Mouse (Mus musculus) midbrain, embryonic 15.5 days (tissue): ENCODE data around the gene Thra. TPM values are rescaled to one million over a fixed set of nuclear protein-coding genes. Genes with fewer than 3 reads are reported as not detected.

Experiments
- ATAC-seq: fragments of 200-750 bp; cut with Nextera tagmentation; replicated peaks from 2 replicates; pipeline ENCODE4 v1.8.0; 2017; ENCODE audit warnings: moderate TSS enrichment
- H3K27ac ChIP-seq: fragments of 300-500 bp; sonication (generic); 2 replicates; pipeline ENCODE4 v1.5.1; 2015; ENCODE audit warnings: mild to moderate bottlenecking, inconsistent platforms
- H3K27me3 ChIP-seq: fragments of 300-500 bp; sonication (generic); replicated peaks from 2 replicates; pipeline ENCODE4 v1.6.1; 2015; ENCODE audit warnings: inconsistent platforms
- H3K36me3 ChIP-seq: fragments of 300-500 bp; sonication (generic); replicated peaks from 2 replicates; pipeline ENCODE4 v1.6.1; 2015; ENCODE audit warnings: inconsistent platforms
- H3K4me1 ChIP-seq: fragments of 300-500 bp; sonication (generic); 2 replicates; pipeline ENCODE4 v1.6.1; 2015; ENCODE audit warnings: inconsistent platforms
- H3K4me2 ChIP-seq: fragments of 300-500 bp; sonication (generic); 2 replicates; pipeline ENCODE4 v1.6.1; 2015; ENCODE audit warnings: inconsistent platforms, mild to moderate bottlenecking, moderate library complexity
- H3K4me3 ChIP-seq: fragments of 300-500 bp; sonication (generic); 2 replicates; pipeline ENCODE4 v1.5.1; 2015; ENCODE audit warnings: mild to moderate bottlenecking, inconsistent platforms
- H3K9ac ChIP-seq: fragments of 300-500 bp; sonication (generic); 2 replicates; pipeline ENCODE4 v1.6.1; 2015; ENCODE audit warnings: mild to moderate bottlenecking, inconsistent platforms
- H3K9me3 ChIP-seq: fragments of 300-500 bp; sonication (generic); 2 replicates; pipeline ENCODE4 v1.6.1; 2016; ENCODE audit warnings: inconsistent platforms
- WGBS: fragments of 180-500 bp; shearing (Covaris S2); methylation state at CpG from one replicate; pipeline ENCODE4 v1.1.7; 2015; ENCODE audit warnings: mixed read lengths; 5-methylcytosine and 5-hydroxymethylcytosine counted together
- polyA plus RNA-seq: library from polyadenylated mRNA; unstranded; fragments of >200 nt; fragmentation: Nextera tagmentation; extraction: Ambion mirVana; gene quantifications from 2 replicates; pipeline ENCODE4 v1.2.1, GENCODE M21; 2015

Thra gene
- polyA plus RNA-seq, 1 experiment from 2014 or later: 151 TPM

DNA sequence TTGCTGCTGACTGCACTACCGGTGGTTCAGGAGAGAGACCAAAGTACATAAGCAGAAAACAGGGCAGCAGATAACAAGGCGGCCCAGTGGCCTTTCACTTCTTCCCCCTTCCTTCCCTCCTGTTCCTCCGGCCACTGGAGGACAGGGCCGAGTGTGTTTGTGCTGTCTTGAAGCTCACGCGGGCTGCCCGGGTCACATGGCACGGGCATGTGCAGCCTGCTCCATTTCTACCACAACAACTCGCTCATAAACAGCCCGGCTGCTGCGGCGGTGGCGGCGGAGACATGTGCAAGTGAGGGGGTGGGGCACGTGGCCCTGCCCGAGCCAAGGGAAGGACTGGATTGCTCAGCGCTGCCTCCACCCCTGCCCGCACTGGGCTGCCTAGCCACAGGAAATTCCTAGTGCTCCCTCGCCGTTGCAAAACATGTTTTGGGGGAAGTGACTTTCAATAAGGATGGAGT is 42.8 kb downstream of the Thra start:
- WGBS: under 1% methylated on average over 20 of the region's 20 CpGs
- no peaks in the 10 kb centered on the region for H3K27me3 ChIP-seq
- H3K9me3 ChIP-seq: no peaks in the 10 kb centered on the region
- peak overlapping the region; percentile 71 for H3K27ac ChIP-seq
- peaks cover 52% of the 10 kb centered on the region for H3K4me1 ChIP-seq
- no peaks in the 10 kb centered on the region for H3K36me3 ChIP-seq
- ATAC-seq: peak; percentile 25; the same call in 1 of the 2 replicates
- H3K9ac ChIP-seq: peak overlapping the region; percentile 27; the same call in 1 of the 2 replicates
- peak overlapping the region; percentile 14; the same call in 1 of the 2 replicates for H3K4me3 ChIP-seq
- H3K4me2 ChIP-seq: peak overlapping the region; percentile 44

DNA sequence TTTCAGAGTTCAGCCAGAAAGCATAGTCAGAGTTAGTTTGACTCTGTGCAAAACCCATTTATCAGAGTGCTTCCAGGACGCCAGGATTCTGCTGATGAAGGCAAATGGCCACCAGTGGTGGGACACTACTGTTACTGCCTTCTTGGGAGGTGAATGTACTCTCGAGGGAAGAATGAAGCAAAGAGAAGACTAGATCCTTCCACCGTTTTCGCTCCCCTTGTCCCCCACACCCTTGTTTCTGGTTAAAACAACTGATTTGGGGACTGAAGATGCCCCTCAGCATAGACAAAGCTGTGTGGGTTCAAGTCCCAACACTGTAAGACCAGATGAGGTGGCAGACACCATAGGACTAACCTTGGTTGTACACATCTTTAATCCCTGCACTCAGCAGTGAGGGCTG is 43.7 kb downstream of the Thra start:
- Histone ChIP-seq H3K36me3 (no peaks in the 10 kb centered on the region), H3K27ac (no peak overlapping the region), H3K4me1 (peaks cover 58% of the 10 kb centered on the region), H3K27me3 (no peaks in the 10 kb centered on the region), H3K9ac (no peak overlapping the region), H3K9me3 (no peaks in the 10 kb centered on the region), H3K4me2 (no peak overlapping the region), H3K4me3 (no peak overlapping the region)
- ATAC-seq: no peak
- WGBS: 71% methylated on average over 4 of the region's 4 CpGs

DNA sequence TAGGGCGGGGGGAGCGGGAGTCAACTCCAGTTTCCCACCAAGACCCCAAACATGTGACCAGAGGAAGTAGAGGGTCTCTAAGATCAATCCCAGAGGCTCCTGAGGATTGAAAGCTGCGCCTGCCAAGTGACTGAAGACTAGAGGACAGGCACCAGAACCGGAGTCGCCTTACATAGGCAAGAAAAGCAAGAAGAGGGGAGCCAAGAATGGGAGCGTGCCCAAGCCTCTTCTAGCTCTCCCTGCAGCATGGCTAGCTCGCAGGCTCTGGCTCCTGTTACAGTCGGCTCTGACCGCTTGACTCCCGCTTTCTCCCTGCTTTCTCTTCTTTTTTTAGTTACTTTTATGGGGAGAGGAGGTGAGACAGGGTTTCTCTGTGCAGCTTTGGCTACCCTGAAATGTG is 44.8 kb downstream of the Thra start:
- ATAC-seq: no peak
- H3K9ac ChIP-seq: no peak overlapping the region
- peaks cover 66% of the 10 kb centered on the region for H3K4me1 ChIP-seq

DNA sequence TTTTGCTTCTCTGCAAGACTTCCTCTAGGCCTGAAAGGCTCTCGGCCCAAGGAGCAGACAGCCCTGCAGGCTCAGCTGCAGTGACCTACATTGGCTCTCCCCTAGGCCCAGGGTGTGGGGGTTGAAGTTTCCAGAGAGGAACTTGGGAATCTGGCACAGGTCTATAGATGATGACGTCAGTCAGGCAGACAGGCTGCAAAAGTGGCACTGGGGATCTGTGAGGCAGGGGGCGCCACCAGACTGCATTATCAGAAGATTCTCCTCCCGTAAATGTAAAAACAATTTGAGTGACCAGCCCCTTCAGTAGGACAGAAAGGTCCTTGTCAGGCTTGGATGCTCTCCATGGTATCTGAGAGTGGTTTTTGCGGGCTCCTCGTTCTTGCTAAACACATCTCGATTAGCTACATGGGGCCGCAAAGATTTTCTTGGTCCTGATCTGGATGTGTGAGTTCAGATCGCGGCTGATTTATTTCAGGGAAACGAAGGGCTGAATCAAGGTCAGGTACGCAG is 45.4 kb downstream of the Thra start:
- WGBS: 8% methylated on average over 12 of the region's 12 CpGs
- H3K9me3 ChIP-seq: no peaks in the 10 kb centered on the region
- H3K36me3 ChIP-seq: no peaks in the 10 kb centered on the region
- H3K4me1 ChIP-seq: peaks cover 66% of the 10 kb centered on the region
- H3K27me3 ChIP-seq: no peaks in the 10 kb centered on the region
- no peak overlapping the region for H3K9ac ChIP-seq
- H3K4me3 ChIP-seq: peak overlapping the region; percentile 2; the same call in 1 of the 2 replicates
- H3K27ac ChIP-seq: peak overlapping the region; percentile 77
- ATAC-seq: 0 out of 2 replicates have a peak, but pooled peaks have one; percentile 18
- H3K4me2 ChIP-seq: peak overlapping the region; percentile 38

More for the DNA sequence above, 44.8 kb downstream of the Thra start:
- Histone ChIP-seq H3K27me3 (no peaks in the 10 kb centered on the region), H3K4me2 (no peak overlapping the region), H3K4me3 (no peak overlapping the region), H3K27ac (peak overlapping the region; percentile 77), H3K9me3 (no peaks in the 10 kb centered on the region), H3K36me3 (no peaks in the 10 kb centered on the region)
- WGBS: 73% methylated on average over 10 of the region's 10 CpGs

DNA sequence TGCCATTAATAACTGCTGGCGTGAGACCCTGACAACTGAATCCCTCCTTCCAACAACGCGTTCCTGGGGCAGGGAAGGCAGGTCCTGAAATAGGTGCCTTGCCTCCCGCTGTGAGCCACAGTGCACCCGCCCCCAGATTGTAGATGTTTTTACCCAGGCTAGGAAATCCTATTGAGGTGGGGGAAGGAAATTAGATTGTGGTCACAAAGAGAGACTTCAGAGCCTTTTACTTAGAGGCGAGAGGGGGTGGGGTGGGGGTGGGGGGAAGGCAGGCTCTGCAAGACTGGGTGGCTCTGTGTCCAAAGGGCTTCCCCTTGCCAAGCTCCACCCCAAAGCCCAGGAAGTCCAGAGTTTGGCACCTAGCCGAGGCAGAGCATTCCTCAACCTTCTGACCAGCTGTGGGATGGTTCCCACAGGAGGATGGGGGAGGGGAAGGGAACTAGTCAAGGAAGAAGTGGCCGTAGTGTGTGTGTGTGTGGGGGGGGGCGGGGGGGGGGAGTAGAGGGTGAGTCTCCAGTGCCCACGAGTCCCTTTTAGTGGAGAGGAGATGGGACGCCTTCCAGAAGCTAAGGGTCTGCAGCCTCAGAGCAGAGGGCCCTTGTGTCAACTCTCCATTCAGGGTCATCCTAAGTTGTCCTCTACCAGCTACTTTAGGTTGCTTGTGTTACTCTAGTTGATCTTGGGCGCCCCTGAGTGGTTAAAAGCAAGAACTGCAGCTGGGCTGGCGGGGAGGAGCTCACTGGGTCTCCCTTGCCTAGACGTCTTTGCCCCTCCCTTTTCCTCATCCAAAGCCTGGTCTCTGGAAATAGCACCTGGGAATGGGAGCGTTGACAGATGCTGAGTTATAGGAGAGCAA is 46.1 kb downstream of the Thra start:
- Histone ChIP-seq H3K4me2 (peak overlapping the region; percentile 38), H3K27ac (peak overlapping the region; percentile 77), H3K4me3 (peak overlapping the region; percentile 2; the same call in 1 of the 2 replicates), H3K4me1 (peaks cover 65% of the 10 kb centered on the region), H3K27me3 (no peaks in the 10 kb centered on the region), H3K36me3 (no peaks in the 10 kb centered on the region), H3K9ac (no peak overlapping the region), H3K9me3 (no peaks in the 10 kb centered on the region)
- peak; percentile 41 for ATAC-seq
- WGBS: 4% methylated on average over 15 of the region's 15 CpGs

DNA sequence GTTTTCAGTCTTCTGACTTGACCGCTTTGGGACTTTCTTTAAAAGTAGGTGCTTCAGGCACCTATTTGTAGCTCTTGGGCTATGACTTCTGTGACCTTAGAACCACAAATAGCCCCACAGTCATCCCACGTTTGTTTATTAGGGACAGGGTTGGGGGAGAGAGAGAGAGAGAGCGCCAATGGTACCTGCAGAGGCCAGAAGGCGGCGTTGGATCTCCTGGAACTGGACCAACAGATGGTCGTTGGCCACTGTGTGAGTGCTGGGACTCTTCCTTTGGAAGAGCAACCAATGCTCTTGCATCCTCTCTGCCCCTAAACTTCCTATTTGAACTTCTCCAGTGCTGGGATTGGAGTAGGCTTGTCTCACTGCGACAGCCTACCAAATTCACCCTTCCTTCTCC is 46.8 kb downstream of the Thra start:
- no peak overlapping the region for H3K4me3 ChIP-seq
- no peak overlapping the region for H3K27ac ChIP-seq
- 25% methylated on average over 7 of the region's 7 CpGs for WGBS
- no peak overlapping the region for H3K4me2 ChIP-seq
- ATAC-seq: no peak
- peaks cover 59% of the 10 kb centered on the region for H3K4me1 ChIP-seq
- H3K9ac ChIP-seq: no peak overlapping the region
- no peaks in the 10 kb centered on the region for H3K9me3 ChIP-seq
- no peaks in the 10 kb centered on the region for H3K36me3 ChIP-seq
- no peaks in the 10 kb centered on the region for H3K27me3 ChIP-seq

DNA sequence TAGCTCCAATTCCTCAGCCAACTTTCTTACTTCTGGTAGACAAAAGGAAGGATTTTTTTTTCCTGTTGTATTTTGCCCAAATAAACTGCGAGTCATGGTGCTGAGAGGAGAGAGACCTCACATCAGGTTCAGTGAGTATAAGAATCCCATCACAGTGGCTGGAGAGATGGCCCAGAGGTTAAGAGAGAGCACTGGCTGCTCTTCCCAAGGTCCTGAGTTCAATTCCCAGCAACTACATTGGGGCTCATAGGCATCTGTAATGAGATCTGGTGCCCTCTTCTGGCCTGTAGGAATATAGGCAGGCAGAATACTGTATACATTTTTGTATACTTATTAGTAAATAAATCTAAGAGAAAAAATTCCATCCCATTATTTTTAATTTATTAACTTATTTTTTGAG is 47.3 kb downstream of the Thra start:
- H3K4me2 ChIP-seq: no peak overlapping the region
- no peak for ATAC-seq
- no peak overlapping the region for H3K4me3 ChIP-seq
- H3K27me3 ChIP-seq: no peaks in the 10 kb centered on the region
- no peak overlapping the region for H3K27ac ChIP-seq
- no peaks in the 10 kb centered on the region for H3K36me3 ChIP-seq
- H3K4me1 ChIP-seq: peaks cover 59% of the 10 kb centered on the region
- H3K9ac ChIP-seq: no peak overlapping the region
- no peaks in the 10 kb centered on the region for H3K9me3 ChIP-seq
- 100% methylated on average over 1 of the region's 1 CpGs for WGBS

DNA sequence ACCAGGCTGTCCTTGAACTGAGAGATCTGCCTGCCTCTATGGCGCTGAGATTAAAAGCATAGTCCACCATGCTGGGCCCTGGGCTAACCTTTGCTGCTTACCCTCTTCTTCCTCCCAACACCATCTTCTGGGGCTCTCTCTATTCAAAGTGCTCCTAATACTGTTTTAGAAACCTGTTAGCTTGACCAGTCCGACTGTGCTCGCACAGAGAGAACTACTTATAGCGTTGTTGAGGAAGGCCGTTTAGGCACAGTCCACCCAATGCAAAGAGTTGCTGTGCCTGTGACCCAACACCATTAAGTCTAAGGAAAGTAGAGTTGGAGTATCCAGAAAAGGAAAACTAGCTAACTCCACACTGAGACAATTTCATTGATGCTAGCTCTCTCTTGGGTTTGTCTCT is 47.7 kb downstream of the Thra start:
- no peak for ATAC-seq
- 92% methylated on average over 5 of the region's 5 CpGs for WGBS
- Histone ChIP-seq H3K4me1 (peaks cover 59% of the 10 kb centered on the region), H3K4me2 (0 out of 2 replicates have a peak overlapping the region, but pooled peaks have one; percentile 98), H3K9me3 (no peaks in the 10 kb centered on the region), H3K27me3 (no peaks in the 10 kb centered on the region), H3K36me3 (no peaks in the 10 kb centered on the region), H3K27ac (peak overlapping the region; percentile 53; the same call in 1 of the 2 replicates), H3K9ac (no peak overlapping the region), H3K4me3 (no peak overlapping the region)

DNA sequence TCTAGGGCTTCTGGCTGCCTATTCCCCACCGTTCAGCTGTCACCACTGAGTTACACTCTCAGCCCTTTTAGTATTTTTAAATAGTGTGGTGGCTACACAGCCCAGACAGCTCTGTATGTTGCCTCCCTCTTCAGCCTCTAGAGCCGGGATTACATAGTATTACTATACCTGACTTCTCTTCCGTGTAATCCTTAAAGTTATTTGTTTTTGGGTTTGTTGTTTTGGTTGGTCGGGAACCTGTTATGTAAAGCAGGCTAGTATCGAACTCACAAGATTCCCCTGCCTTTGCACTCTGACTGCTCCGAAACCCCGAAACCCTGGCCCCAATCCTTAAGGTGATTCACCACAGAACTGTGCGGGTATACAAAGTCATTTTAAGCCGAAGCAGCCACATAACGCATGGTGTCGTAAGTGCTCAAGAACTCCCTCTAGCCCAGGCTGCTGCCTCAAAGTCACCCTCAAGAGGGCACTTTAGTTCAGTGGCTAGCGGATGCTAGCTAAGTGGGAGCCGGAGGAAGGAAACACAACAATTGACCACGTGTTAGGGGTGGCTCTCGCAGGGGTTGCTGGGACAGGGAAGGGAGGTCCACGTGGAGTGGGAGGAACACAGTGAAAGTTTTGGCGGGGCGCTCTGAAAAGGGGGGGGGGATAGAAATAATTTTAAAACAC is 48.2 kb downstream of the Thra start:
- 9% methylated on average over 17 of the region's 18 CpGs for WGBS
- Histone ChIP-seq H3K27ac (peak overlapping the region; percentile 53), H3K9ac (peak overlapping the region; percentile 15; the same call in 1 of the 2 replicates), H3K4me2 (peak overlapping the region; percentile 98), H3K27me3 (no peaks in the 10 kb centered on the region), H3K36me3 (no peaks in the 10 kb centered on the region), H3K4me1 (peaks cover 59% of the 10 kb centered on the region), H3K4me3 (peak overlapping the region; percentile 48), H3K9me3 (no peaks in the 10 kb centered on the region)
- ATAC-seq: peak; percentile 87

DNA sequence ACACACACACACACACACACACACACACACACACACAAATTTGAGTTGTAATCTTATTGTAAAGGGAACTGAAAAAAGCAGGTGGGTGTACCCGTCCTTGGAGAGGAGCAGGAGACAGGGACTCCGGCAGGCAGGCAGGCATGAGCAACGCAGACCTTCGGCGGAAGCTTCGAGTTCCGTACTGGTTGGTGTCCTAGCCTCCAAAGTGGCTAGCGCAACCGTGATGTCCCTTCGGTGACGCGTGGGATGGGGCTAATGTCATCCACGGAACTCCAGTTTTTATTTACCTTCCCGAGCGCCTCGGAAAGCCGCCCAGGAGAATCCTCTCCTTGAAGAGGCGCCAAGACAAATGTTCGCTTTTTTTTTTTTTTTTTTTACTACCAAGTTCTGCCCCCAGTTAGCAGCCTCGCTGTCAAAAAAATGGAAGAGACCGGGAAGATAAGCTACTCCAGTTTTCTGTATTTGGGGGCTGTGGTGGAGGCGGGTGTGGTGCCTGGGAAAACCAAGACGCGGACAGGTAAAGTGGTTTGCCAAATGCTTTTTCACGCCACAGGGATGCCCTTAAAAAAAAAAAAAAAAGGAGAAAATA is 48.9 kb downstream of the Thra start:
- under 1% methylated on average over 25 of the region's 25 CpGs for WGBS
- peak overlapping the region; percentile 48 for H3K4me3 ChIP-seq
- H3K36me3 ChIP-seq: no peaks in the 10 kb centered on the region
- peak overlapping the region; percentile 63; the same call in 1 of the 2 replicates for H3K27ac ChIP-seq
- H3K27me3 ChIP-seq: no peaks in the 10 kb centered on the region
- no peak for ATAC-seq
- peak overlapping the region; percentile 98 for H3K4me2 ChIP-seq
- H3K9me3 ChIP-seq: no peaks in the 10 kb centered on the region
- peaks cover 63% of the 10 kb centered on the region for H3K4me1 ChIP-seq
- peak overlapping the region; percentile 38 for H3K9ac ChIP-seq

DNA sequence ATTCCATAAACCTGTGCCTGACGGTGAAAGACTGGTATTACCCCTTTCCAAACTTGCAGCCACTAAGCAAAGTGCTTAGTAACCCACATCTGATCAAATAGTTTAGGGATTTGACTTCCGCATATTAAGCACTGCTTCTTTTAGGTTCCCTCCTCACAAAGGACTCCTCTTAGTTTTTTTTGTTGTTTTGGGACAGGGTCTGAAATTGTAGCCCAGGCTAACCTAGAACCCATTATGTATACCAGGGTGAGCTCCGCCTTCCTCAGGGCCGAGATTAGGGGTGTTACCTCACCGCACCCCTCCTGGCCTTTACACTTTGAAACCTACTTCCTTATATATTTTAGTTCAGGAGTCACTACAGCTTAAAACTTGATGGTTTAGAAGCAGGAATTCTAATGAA is 49.4 kb downstream of the Thra start:
- peaks cover 61% of the 10 kb centered on the region for H3K4me1 ChIP-seq
- no peak overlapping the region for H3K27ac ChIP-seq
- H3K9ac ChIP-seq: no peak overlapping the region

More for the DNA sequence above, 49.4 kb downstream of the Thra start:
- ATAC-seq: no peak
- no peaks in the 10 kb centered on the region for H3K27me3 ChIP-seq
- 35% methylated on average over 5 of the region's 5 CpGs for WGBS
- H3K4me2 ChIP-seq: peak overlapping the region; percentile 98
- H3K36me3 ChIP-seq: no peaks in the 10 kb centered on the region
- H3K9me3 ChIP-seq: no peaks in the 10 kb centered on the region
- H3K4me3 ChIP-seq: peak overlapping the region; percentile 48; the same call in 1 of the 2 replicates
